Mouse (Mus musculus) ovary, postnatal 14 days (tissue): ENCODE data around the gene Gabrb1.

ENCODE experiments used
- DNase-seq: peaks from one replicate; pipeline ENCODE4 v3.0.0; 2022; ENCODE audit warnings: low spot score

Gabrb1 gene

DNA sequence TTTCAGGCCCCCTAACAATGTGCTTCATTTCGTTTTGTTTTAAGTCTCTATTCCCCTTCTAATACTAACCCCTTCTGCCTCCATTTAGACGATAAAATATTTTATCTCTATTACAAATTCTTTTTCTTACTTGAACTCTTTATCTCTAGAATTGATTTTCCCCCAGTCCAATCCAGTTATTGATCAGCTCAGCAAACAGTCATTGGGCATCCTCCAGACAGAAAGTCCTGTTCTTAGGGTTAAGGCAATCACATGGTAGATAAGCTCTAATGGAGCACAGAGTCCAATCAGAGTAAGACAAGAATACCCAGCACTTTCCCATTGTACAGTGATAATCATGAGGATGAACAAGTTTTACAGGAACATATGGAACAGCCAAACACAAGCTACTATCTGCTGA is 172.4 kb downstream of the Gabrb1 start:
- DNase-seq, result no peak

DNA sequence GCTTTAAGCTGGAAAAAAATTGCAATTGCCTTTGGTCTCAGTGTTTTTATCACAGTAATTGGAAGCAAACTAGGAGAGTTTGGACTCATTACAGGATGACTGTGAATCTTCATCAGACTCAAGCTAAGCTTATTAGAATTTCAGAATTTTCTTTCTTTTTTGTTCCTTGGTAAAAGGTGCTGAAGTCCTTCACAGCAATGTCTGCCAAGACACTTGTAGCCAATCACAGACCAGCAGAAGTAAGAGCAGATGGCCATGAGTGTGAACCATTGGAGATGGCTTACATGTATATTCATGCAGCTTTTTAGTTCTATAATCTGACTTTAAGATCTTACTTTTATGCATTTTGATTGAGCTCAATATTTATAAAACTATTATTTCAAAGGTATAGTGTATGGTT is 184.3 kb downstream of the Gabrb1 start:
- no peak for DNase-seq

DNA sequence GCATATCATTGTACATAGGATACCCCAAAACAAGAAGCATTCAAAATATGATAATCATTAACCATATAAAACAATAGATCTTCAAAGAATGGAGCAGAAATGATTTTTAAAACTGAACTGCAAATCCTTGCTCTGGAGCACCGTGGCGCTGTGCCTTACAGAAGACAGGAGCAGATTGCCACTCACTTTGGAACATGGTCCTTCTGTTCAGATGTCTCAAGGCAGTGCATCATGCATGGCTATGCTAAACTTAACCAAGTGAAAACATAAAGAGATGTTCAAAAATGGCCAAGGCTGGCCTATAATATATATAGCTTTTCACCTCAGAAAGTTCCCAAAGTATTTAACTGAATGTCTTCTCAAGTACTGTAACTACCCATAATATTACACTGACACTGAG is 240.3 kb downstream of the Gabrb1 start:
- DNase-seq, result no peak

DNA sequence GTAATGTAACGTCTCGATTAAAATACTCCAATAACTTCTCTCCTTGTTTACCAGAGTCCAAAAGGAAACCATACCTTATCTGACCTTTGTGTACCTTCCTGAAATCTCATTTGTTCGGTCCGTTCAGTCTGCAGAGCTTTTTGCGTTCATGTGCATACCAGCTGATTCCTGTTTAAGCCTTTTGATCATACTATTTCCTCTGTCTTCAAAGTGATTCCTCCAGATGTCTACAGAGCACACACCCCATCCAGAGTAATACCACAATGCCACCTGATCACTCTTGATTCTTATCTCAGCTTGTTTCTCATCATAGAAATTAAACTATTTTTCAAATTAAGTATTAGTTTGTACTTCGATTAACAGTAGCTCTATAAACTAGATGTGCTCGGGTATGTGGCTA is 245.5 kb downstream of the Gabrb1 start:
- no peak for DNase-seq

DNA sequence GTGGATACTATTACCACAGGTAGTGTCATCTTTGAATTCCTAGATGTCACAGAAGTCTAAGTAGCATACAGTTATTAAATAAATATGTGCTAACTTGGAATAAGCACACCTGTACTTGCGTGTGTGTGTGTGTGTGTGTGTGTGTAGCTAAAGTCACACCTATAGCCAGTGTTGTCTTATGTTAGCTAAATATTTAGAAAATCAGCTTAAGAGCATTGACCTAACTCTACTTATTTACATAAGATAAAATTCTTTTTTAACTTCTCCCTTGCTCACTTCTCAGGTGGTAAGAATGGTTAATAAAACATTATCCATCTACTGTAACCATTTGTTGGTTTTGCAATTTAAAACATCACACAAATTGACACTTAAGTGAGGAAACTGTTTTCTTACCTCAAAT is 256.1 kb downstream of the Gabrb1 start:
- DNase-seq, result no peak

DNA sequence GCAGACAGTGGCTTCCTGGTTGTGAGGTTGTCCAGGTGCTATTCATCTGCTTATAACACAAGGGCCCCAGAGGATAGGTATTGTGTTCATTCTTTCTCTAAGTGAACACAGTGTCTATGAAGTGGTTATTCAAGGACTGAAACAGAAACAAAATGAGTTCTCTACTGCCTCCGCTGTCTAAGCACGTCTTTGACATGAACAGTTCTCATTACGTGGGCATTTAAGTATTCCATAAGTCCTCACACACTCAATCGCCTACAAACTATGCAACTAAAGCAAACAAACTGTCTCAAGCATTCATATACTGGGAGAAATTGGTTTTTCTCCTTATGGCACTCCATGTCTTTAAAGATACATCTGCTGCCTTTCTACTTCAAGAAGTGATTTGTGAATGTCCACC is 257.8 kb downstream of the Gabrb1 start:
- DNase-seq, result no peak

DNA sequence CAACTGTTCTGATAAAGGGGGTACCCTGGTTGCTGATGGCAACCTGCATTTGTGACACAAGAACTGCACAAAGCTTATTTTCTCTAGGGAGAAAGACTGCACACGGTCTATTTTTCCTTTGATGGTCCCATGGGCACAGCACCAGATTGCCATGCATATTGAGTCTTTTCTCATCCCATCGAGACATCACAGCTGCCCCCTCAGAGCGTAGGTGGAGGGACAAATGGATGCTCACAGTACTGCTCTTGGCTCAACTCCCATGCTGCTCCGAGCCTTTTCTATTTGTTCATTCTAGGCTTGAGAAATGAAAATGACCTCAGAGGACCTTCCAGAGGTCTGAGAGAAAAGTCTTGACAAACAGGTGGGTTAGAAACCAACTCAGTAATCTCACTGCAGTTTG is 259.3 kb downstream of the Gabrb1 start:
- no peak for DNase-seq

DNA sequence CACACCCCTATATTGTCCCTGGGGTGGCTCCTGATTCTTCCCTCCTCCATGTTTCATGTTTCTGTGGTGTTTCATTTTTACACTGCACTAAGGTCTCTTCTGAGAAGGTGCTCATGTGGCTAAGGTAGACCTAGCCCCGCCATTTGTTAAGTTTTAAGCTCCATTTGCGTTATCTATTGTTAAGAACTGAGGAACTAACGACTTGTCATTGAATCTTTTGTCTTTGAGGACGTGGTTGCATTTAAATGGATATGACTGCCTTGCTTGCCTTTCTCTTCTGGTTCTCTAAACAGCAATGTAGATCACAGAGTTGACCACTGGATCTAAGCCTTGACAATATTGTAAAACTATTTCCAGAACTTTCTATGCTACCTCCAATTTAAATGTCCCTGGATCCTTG is 265.7 kb downstream of the Gabrb1 start:
- DNase-seq, result no peak

DNA sequence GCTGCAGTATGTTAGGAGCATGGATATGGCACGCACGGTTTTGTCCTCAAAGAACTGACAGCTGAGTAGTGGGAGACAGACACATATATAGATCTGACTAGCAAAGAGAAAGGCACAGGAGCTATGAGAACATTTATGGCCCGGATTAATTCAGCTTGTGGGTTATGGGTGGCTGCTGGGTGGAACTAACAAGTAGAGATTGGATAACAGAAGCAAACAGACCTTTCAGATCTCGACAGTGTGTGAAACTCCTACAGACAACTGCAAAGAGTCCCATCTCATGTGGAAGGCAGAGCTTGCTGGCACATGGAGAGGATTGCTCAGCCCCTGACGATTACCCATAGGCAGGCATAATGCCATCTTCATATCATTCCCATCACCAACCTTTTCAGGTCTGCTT is 268.4 kb downstream of the Gabrb1 start:
- no peak for DNase-seq

DNA sequence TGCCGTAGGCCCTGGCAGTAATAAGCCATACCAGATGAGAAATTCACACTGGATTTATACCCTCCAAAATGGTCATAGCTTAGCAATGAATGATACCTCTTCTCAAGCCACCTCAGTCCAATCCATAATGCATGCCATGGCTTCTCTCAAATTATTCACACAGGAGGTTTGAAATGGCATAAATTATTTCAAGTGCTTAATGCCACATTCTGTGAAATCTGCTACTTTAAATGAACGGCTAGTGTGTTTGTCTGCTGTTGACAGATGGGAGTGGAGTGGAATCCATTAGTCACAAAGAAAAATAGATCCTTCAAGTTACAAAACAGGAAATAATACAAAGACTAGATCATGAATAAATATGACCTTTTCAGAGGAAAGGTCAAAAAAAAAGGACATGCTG is 272.1 kb downstream of the Gabrb1 start:
- no peak for DNase-seq

DNA sequence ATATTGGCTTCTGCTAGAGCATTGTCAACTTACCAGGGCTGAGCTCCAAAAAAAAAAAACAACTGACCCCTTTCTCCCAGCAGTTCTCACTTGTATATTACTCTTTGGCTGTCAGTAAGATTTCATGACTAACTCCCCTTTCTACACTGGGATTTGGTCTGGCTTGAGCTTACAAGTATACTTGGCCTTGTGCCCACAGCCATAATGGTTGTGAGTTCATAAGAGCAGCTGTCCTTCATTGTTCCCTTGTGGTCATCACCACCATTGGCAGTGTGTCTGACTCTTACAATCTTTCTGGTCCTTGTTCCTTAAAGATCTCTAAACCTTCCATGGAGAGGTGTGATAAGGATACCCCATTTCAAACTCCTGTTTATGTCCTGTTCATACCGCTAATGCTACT is 293.5 kb downstream of the Gabrb1 start:
- DNase-seq, result no peak

DNA sequence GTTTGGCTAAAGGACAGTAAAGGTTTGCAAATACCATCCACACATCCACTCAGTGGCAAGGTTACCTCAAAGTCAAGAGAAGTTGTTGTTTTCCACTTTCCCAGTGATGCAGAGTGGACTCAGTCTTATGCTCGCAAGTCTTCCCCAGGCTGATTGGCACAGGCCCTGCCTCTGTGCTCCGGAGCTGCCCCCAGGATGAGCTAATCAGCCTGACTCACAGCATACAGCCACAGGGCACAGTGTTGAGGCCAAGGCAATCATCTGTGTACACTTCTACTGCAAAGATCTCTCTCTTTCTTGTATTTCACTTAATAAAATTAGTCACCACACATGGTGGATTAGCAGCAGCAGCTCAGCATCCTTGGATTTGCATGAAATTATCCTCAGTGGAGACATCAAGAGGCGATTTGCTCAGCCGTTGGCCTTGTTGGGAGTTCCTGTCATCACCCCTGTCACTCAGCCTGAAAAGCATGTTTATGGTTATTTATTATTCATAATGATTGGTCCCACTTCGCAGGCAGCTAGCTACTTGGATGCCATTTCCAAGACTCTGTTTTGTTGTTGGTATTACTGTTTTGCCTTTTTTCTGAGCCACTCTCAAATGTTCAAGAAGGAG is 297.3 kb downstream of the Gabrb1 start:
- no peak for DNase-seq

DNA sequence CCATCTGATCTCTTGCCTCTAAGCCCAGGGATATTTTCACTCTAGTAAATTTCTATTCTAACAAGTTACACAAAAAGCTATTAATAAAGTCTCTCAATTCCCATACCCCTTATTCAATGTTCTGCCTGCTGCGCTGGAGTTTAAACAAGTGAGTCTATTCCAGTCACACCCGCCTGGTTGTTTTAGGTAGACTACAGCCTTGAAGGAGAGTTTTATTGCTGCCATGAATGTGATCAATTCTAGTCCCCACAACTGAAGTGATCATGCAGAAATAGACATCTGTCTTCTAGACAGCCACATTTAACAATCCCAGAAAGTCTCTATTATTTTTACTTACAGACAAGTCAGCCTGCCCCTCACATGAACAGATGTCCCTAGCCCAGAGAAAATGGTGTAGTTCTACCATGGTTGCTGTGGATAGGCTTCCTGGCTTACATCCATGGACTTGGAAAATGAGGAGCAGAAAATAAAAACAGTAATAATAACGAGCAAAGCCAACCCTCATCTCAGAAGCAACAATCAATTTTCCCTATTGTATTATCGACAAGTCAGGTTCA is 307.0 kb downstream of the Gabrb1 start:
- DNase-seq, result no peak

DNA sequence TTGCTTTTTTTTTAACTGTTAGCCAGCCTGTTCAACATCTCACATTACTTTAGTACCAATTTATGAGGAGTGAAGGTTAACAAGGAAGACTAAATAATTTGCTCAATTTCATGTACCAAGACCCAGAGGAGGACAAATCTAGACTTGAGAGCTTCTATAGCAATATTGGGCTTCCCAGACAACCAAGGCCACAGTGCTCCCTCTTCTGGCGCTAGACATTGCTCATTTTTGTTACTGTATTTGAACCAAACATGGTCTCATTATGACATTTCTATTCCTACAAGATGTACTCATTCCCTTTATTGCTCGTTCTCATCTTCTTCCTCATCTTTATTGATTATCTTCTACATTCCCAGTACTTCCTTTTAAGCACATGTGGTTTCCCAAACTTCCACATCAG is 307.6 kb downstream of the Gabrb1 start:
- no peak for DNase-seq

DNA sequence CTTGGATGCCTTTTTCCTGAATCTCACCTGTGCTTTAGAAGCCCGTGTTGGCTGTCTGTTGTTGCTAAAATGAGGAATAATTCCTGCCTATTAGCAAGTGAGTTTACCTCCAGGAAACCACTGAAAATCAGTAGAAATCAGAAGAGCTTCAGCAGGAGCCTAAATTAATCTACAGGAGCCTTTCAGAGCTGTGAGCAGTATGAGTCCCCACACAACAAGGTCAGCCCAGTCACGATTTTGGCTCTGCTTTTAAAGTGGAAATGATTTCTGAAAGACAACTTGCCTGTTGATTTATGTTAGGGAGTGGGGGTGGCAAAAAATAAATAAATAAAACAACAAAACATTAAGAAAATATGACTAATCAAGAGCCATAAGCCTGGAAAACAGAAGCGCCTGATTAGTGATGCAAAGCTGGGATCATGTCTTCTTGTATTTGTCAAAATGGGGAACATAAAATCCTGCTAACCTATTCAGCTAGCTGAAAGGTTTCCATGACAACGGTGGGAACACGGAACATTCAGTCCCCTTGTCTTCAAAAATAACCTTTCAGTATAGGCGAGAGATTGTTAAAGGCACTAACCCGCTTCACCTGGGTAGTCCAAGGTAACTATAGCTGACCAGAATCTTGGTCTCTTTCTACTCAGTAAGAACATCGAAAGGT is 312.4 kb downstream of the Gabrb1 start:
- no peak for DNase-seq

DNA sequence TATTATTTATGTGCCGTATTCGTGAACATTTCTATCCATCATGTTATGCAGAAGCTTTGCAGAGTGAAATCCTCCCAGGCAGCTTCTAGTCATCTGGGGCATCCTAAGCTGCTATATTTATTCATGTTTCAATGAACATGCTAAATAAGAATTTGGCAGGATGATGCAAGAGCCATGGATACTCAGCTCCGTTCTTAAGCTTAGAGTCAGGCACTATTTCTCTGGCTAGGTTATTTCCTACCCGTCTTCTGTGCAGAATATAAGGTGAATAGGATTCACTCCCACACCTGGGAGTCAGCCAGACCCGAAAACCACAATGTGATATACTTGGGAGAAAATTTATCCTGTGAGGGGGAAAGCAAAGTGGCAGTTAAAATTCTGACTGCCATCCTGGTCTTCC is 314.9 kb downstream of the Gabrb1 start:
- no peak for DNase-seq

DNA sequence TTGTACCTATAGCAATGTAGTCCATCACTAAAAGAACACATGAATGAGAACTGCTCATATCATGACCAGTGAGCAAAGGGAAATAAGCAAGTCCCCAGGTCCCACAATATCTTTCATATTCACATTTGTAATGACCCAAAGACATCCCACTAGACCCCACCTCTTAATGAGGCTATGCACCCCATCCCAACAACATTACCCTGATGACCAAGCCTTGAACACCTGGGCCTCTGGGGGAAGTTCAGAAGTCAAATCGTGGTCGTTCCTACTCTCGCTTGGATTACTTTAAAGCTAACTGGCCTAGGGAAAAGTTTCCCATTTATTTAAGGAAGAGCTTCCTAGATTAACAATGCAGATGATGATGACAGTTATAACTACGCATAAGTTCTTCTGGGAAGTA is 318.2 kb downstream of the Gabrb1 start:
- DNase-seq, result no peak

DNA sequence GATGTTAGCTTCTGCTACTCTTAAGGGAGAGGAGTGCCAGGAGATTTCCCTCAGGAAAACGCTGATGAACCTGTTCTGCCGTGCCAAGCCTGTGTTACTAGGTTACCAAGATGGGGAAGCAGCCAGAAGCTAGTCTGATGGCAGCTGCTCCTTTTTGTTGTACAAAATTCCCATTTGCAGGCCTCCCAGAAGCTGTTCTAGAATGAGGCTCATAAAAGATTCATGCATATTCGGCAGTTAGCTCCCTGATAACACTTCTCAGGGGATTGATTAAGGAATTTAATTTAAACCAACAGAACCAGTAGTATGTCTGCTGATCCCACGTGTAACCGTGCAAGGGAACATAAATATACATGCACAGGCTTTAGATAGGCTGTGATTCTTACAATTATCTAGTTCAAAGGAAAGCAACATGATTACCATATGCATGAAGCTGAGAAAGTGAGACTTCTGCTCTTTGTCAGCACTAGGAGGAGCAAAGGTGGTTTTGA is 318.7 kb downstream of the Gabrb1 start:
- no peak for DNase-seq

DNA sequence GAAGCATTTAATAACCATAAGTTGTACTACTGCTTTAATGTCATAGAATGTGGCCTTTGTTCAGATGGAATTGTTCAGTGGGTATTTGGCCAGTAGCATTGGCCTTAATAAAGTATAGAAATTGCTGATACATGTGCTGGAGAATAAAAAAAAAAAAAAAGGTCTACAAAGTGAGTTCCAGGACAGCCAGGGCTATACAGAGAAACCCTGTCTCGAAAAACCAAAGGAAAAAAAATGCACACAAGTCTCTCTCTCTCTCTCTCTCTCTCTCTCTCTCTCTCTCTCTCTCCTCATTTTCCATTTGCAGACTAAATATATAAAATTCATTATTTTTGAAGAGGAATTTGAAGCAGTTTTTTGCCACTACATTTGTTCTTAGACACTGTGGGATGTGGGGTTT is 328.6 kb downstream of the Gabrb1 start:
- DNase-seq, result no peak

DNA sequence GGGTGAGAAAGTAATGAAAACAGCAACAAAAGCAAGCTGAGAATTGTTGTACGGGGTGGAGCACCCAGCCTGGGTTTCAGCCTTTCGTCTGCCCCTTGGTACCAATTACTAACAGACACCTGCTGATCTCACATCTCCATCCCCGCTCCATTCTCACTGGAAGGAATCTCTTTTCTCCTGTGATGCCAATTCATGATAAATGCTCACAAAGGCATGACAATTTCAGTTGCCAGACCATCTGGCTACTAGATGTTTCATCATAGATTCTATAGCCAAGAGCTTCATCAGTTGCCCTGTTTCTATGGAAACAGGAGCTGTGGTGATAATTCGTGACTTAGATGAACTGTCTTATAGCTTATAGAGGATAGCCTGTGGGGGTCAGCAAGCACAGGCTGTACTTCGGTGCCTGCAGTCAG is 329.1 kb downstream of the Gabrb1 start:
- no peak for DNase-seq

DNA sequence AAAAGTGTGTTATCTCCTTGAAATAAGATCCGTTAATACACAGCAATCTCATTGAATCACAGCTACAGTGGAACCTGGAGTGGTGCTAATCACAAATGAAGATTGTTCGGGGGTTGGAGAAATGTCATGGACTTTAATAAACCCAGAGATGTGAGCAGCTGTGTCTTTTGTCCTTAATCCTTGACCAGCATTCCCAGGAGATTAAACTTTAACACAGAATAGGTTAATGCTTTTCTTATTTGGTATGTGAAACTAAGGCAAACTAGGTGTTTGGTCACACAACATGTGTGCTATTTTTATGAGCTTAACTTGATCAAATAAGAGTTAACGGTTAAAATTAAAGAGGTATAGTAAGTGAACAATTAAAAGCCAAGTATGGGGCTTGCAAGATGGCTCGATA is 341.6 kb downstream of the Gabrb1 start:
- DNase-seq, result no peak

DNA sequence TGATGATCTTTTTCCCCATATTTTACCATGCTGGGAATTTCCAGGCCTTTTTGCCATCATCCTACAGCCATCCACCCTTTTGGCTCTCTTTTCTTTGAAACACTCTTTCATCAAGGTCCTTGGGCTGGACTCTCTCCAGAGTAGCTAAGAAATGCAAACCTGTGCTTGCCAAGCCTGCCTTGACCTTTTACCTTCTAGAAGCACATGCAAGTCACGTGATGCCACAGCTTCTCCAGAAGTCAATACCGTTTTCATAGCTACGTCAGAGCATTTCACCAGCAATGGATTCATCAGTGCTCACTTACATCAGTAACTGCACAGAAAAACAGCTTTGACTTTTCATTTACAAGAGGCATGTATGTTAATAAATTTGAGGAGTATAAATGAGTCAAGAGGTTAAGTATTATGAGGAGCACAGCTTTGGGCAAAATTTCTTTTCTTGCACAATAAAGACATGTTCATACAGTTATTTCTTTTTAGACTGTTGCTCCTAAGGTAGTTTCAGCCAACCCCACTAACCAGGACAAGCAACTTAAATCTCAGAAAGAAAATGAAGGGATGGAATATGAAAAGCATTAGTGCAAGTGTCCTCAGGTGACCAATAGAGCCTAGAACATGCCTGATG is 346.0 kb downstream of the Gabrb1 start:
- DNase-seq, result no peak

DNA sequence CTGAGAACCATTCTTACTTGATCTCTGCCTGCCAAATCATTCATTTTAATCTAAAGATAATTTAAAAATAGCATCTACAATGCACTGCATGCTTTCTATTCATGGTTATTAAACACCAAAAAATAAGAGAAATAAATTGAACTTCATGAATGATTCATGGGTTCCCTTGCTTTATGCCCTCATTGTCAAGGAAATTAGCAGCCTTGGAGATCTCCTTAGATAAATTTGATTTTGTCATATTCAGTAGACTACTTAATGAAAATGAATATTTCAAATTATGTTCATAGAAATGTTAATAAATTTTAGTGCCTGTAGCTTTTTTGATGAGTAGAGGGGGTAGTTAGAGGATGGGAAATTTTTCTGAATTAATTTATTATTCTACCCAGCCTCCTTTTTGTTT is 379.0 kb downstream of the Gabrb1 start:
- DNase-seq, result no peak
